In the genomic region with DNA sequence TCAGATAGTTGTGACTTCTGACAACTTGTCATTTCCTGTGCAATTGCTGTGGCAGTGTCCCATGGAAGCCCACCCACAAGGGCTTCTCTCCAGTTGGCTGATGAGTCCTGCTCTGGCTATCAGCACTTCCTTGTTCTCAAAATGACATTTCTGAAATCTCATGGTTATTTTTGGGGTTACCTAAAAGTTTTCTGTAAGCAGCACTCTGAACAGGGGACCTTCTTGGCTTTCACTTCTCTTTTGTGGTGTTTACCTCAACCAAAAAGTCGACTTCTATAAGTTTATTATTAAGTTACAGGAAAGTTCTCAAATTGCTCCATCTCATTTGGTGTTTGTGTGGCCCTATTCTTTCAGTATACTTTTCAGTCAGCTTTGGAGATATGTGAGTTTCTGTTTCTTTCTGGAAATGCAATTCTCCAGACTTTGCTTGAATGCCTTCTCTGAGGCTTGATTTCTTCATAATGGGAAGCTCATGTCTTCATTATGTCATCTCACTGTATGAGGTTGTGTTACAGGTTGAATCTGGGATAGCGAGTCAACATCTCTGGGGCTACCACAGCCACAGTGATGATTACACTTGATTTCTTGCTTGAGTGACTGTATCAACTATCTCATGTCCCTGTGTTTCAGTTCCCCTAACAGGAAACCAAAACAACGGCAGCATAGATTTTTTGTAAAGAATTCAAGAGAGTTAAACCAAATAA, we compare ENCODE assay signal across 32 mouse cellular contexts. TPM values are rescaled to one million over a fixed set of nuclear protein-coding genes. Genes with fewer than 3 reads are reported as not detected.
DNase-seq lines count a peak whose midpoint lies in the region; ATAC-seq and TF ChIP-seq lines count a peak whose summit lies in the region.
"Had no signal": no experiment of that assay in that cellular context is flagged by ENCODE, and none has a peak within 500 bp of the region (broad histone marks: within the 10 kb centered on the region; RNA-seq: fewer than 3 reads in every experiment).

No protein-coding gene starts in this region.

- H3K9me3 ChIP-seq in liver, postnatal 0 days (ENCODE audit: low read length) = no peaks in the 10 kb centered on the region
- H3K9me3 ChIP-seq in liver, embryonic 12.5 days (replicated peaks) = no peaks in the 10 kb centered on the region
- H3K9me3 ChIP-seq: embryonic facial prominence, embryonic 13.5 days; heart, embryonic 13.5 days; hindbrain, embryonic 12.5 days; limb, embryonic 15.5 days; midbrain, embryonic 10.5 days; neural tube, embryonic 15.5 days had no signal

- no peak for TF ChIP-seq CTCF in liver, postnatal 0 days (IDR thresholded peaks at IDR 0.05; ENCODE audit: low read depth)
- TF ChIP-seq CTCF in small intestine, adult 2 months (IDR thresholded peaks at IDR 0.05; ENCODE audit: extremely low read depth, insufficient read length, insufficient replicate concordance, low read depth, low read length) = no peak

- TF ChIP-seq EP300 in liver, postnatal 0 days (IDR thresholded peaks at IDR 0.05; ENCODE audit: low read depth) = no peak

- WGBS in liver, postnatal 0 days (ENCODE audit: insufficient replicate concordance) = 51% methylated on average over 3 of the region's 3 CpGs
- 58% methylated on average over 3 of the region's 3 CpGs for whole genome bisulfite sequencing in liver, embryonic 12.5 days (ENCODE audit: insufficient replicate concordance)
- WGBS in small intestine, adult 2 months = 57% methylated on average over 3 of the region's 3 CpGs

- H3K9ac ChIP-seq in liver, postnatal 0 days (replicated peaks) = no peak overlapping the region
- no peak overlapping the region for H3K9ac ChIP-seq in liver, embryonic 12.5 days
- H3K9ac ChIP-seq: embryonic facial prominence, embryonic 13.5 days; heart, embryonic 13.5 days; hindbrain, embryonic 12.5 days; limb, embryonic 15.5 days; neural tube, embryonic 15.5 days had no signal

- no peak for ATAC-seq in liver, postnatal 0 days
- ATAC-seq in liver, embryonic 12.5 days = no peak
- ATAC-seq in granulocyte monocyte progenitor cell, adult 5-6 weeks (replicated peaks; ENCODE audit: poor library complexity, severe bottlenecking) = peak; percentile 88
- ATAC-seq in erythroblast, adult 5-6 weeks (replicated peaks; ENCODE audit: low FRiP score, poor library complexity, severe bottlenecking) = no peak
- ATAC-seq: forebrain, embryonic 14.5 days had no signal

- no peak for TF ChIP-seq POLR2A in small intestine, adult 2 months (IDR thresholded peaks at IDR 0.05; ENCODE audit: low read depth, low read length)

- peak overlapping the region; percentile 6; the same call in 1 of the 2 replicates for H3K27ac ChIP-seq in liver, postnatal 0 days (ENCODE audit: low read depth)
- H3K27ac ChIP-seq in liver, embryonic 12.5 days = no peak overlapping the region
- peak overlapping the region; percentile 55; the same call in 1 of the 2 replicates for H3K27ac ChIP-seq in small intestine, adult 2 months (ENCODE audit: insufficient read depth, low read depth, low read length)
- H3K27ac ChIP-seq: embryonic facial prominence, embryonic 13.5 days; heart, embryonic 13.5 days; hindbrain, embryonic 12.5 days; kidney, postnatal 0 days; left cerebral cortex, adult 2 months; limb, embryonic 15.5 days; midbrain, embryonic 10.5 days; neural tube, embryonic 15.5 days; stomach, postnatal 0 days had no signal

- H3K27me3 ChIP-seq in liver, postnatal 0 days (ENCODE audit: insufficient read depth, low read length) = no peaks in the 10 kb centered on the region
- H3K27me3 ChIP-seq in liver, embryonic 12.5 days (replicated peaks) = no peaks in the 10 kb centered on the region
- no peaks in the 10 kb centered on the region for H3K27me3 ChIP-seq in small intestine, adult 2 months (ENCODE audit: control insufficient read depth, insufficient read depth, low read length)
- H3K27me3 ChIP-seq: embryonic facial prominence, embryonic 13.5 days; heart, embryonic 13.5 days; hindbrain, embryonic 12.5 days; limb, embryonic 15.5 days; neural tube, embryonic 15.5 days had no signal

- H3K4me2 ChIP-seq in liver, postnatal 0 days (ENCODE audit: low read depth, low read length) = no peak overlapping the region
- no peak overlapping the region for H3K4me2 ChIP-seq in liver, embryonic 12.5 days
- H3K4me2 ChIP-seq: embryonic facial prominence, embryonic 13.5 days; heart, embryonic 13.5 days; hindbrain, embryonic 12.5 days; limb, embryonic 15.5 days; neural tube, embryonic 15.5 days had no signal

- H3K4me3 ChIP-seq in liver, postnatal 0 days (ENCODE audit: low read depth, low read length) = no peak overlapping the region
- no peak overlapping the region for H3K4me3 ChIP-seq in liver, embryonic 12.5 days
- no peak overlapping the region for H3K4me3 ChIP-seq in small intestine, adult 2 months (ENCODE audit: low read depth, low read length)
- H3K4me3 ChIP-seq: embryonic facial prominence, embryonic 13.5 days; heart, embryonic 13.5 days; hindbrain, embryonic 12.5 days; left cerebral cortex, adult 2 months; limb, embryonic 15.5 days; midbrain, embryonic 10.5 days; neural tube, embryonic 15.5 days had no signal

- DNase-seq in liver, postnatal 0 days = no peak
- DNase-seq in A20 (ENCODE audit: low read depth, low spot score) = peak; percentile 80
- no peak for DNase-seq in gastrocnemius, postnatal 14 days
- DNase-seq: adrenal gland, postnatal 14 days; cerebellum, adult 2 months; cerebellum, postnatal 25 days; embryo, embryonic 11 days; heart, adult 18-20 months; heart, postnatal 14 days; kidney, adult 18-20 months; left cerebral cortex, postnatal 4 days; lung, adult 18-20 months; lung, postnatal 4 days; right cerebral cortex, postnatal 14 days; thymus, adult 2 months had no signal

- no peaks in the 10 kb centered on the region for H3K4me1 ChIP-seq in liver, postnatal 0 days (ENCODE audit: insufficient read depth)
- H3K4me1 ChIP-seq in liver, embryonic 12.5 days = no peaks in the 10 kb centered on the region
- H3K4me1 ChIP-seq in small intestine, adult 2 months (ENCODE audit: control insufficient read depth, insufficient read depth, insufficient read length, low read length) = no peaks in the 10 kb centered on the region
- H3K4me1 ChIP-seq: embryonic facial prominence, embryonic 13.5 days; heart, embryonic 13.5 days; hindbrain, embryonic 12.5 days; limb, embryonic 15.5 days; midbrain, embryonic 10.5 days; neural tube, embryonic 15.5 days had no signal

- intact Hi-C loops in gastrocnemius, postnatal 14 days (cut with DNase I; ENCODE audit: low total_unique reads) = no loop called here

- no peaks in the 10 kb centered on the region for H3K36me3 ChIP-seq in liver, postnatal 0 days (replicated peaks; ENCODE audit: insufficient read depth, low read length)
- no peaks in the 10 kb centered on the region for H3K36me3 ChIP-seq in liver, embryonic 12.5 days
- no peaks in the 10 kb centered on the region for H3K36me3 ChIP-seq in small intestine, adult 2 months (ENCODE audit: control insufficient read depth, insufficient read depth, low read length)
- H3K36me3 ChIP-seq: embryonic facial prominence, embryonic 13.5 days; heart, embryonic 13.5 days; hindbrain, embryonic 12.5 days; limb, embryonic 15.5 days; midbrain, embryonic 10.5 days; neural tube, embryonic 15.5 days had no signal

RNA-seq across cellular contexts. Expression of a gene that starts 47.9 kb away (rescaled TPM):
- not detected in 2 replicates for polyA plus RNA-seq in liver, postnatal 0 days (2015; fragmentation: Nextera tagmentation; extraction: Ambion mirVana)
- polyA plus RNA-seq in liver, embryonic 12.5 days (2016; fragmentation: Nextera tagmentation; extraction: Ambion mirVana) = not detected in 2 replicates
- not detected in 2 replicates for total RNA-seq in granulocyte monocyte progenitor cell, adult 5-6 weeks (2014; fragmentation: Nextera tagmentation)
- not detected in 2 replicates for total RNA-seq in granulocyte monocyte progenitor cell, adult 5-6 weeks (2017)
- polyA plus RNA-seq in small intestine, adult 2 months (2012; rRNA removed) = not detected in 2 replicates
- total RNA-seq in gastrocnemius, postnatal 14 days (2021) = not detected
- not detected in 2 replicates for total RNA-seq in erythroblast, adult 5-6 weeks (2015; ENCODE audit: low replicate concordance)
- not detected in 2 replicates for total RNA-seq in erythroblast, adult 5-6 weeks (2017; ENCODE audit: low replicate concordance)
- total RNA-seq: adrenal gland, postnatal 14 days; heart, adult 18-20 months; heart, postnatal 14 days; layer of hippocampus, postnatal 10 days; left cerebral cortex, adult 2 months; left cerebral cortex, postnatal 4 days; midbrain, postnatal 0 days had no signal
- polyA plus RNA-seq: cerebellum, adult 2 months; forebrain, embryonic 14.5 days; heart, embryonic 13.5 days; hindbrain, embryonic 12.5 days; kidney, postnatal 0 days; large intestine, adult 2 months; midbrain, embryonic 10.5 days; midbrain, postnatal 0 days had no signal
